Mouse (Mus musculus) small intestine, adult 2 months (tissue): Measurements from ENCODE around the gene Hist1h2bp.
"Not testable (repeated sequence)": the region's sequence is repeated elsewhere in the genome, so short reads cannot be mapped to it uniquely, and the experiment has no call there.

Source experiments
- CTCF ChIP-seq: fragments of 200-500 bp; IDR thresholded peaks from 2 replicates; pipeline ENCODE4 v1.5.1; 2012; ENCODE audit warnings: low read depth, mild to moderate bottlenecking, control low read depth, inconsistent platforms, low read length, moderate library complexity, mixed read lengths; ENCODE audit not compliant: insufficient replicate concordance, insufficient read length; ENCODE audit errors: extremely low read depth
- POLR2A ChIP-seq: fragments of 200-500 bp; IDR thresholded peaks from 2 replicates; pipeline ENCODE4 v1.6.1; 2012; ENCODE audit warnings: low read depth, mild to moderate bottlenecking, control low read depth, inconsistent platforms, low read length, moderate library complexity

GRCm38 (mm10) chr13:21820082-21820890 is 33.0 kb downstream of the Hist1h2bp start:
- TF ChIP-seq CTCF, POLR2A: not testable (repeated sequence)
